ENCODE assay signal across 15 mouse cellular contexts in genomic region chr12:52435321-52435720, GRCm38 (mm10).
A peak's percentile ranks its signal among the peaks of the same experiment; 100 is the strongest.
DNase-seq lines count a peak whose midpoint lies in the region; ATAC-seq and TF ChIP-seq lines count a peak whose summit lies in the region.
"Had no signal": no experiment of that assay in that cellular context is flagged by ENCODE, and none has a peak within 500 bp of the region (broad histone marks: within the 10 kb centered on the region; RNA-seq: fewer than 3 reads in every experiment).

No protein-coding gene starts in this region.

- no peak for TF ChIP-seq CTCF in hindbrain, postnatal 0 days (IDR thresholded peaks at IDR 0.05; ENCODE audit: low read depth)
- no peak for TF ChIP-seq CTCF in lung, postnatal 0 days (IDR thresholded peaks at IDR 0.05)

- H3K9me3 ChIP-seq in lung, embryonic 16.5 days (ENCODE audit: control insufficient read depth, low read length), result no peaks in the 10 kb centered on the region
- H3K9me3 ChIP-seq in forebrain, embryonic 16.5 days (ENCODE audit: control insufficient read depth, low read length), result no peaks in the 10 kb centered on the region
- H3K9me3 ChIP-seq in hindbrain, postnatal 0 days (ENCODE audit: low read length), result no peaks in the 10 kb centered on the region
- H3K9me3 ChIP-seq in neural tube, embryonic 15.5 days (replicated peaks), result no peaks in the 10 kb centered on the region
- H3K9me3 ChIP-seq in lung, postnatal 0 days (ENCODE audit: low read length), result no peaks in the 10 kb centered on the region
- H3K9me3 ChIP-seq: stomach, embryonic 15.5 days had no signal

- DNase-seq in lung, postnatal 4 days, result no peak
- peak; percentile 13 for DNase-seq in hindbrain, postnatal 0 days (ENCODE audit: low spot score)
- DNase-seq in gastrocnemius, adult 18-20 months (ENCODE audit: low spot score), result no peak
- no peak for DNase-seq in ovary, postnatal 36 days (ENCODE audit: low spot score)
- no peak for DNase-seq in lung, postnatal 0 days (ENCODE audit: low spot score)
- DNase-seq: adrenal gland, postnatal 10 days; cerebellum, adult 9-10 months; heart, adult 18-20 months; lung, adult 2 months had no signal

- no peak for TF ChIP-seq EP300 in lung, postnatal 0 days (IDR thresholded peaks at IDR 0.05)

- H3K27ac ChIP-seq in lung, embryonic 16.5 days (ENCODE audit: low read length), result no peak overlapping the region
- no peak overlapping the region for H3K27ac ChIP-seq in forebrain, embryonic 16.5 days (ENCODE audit: low read length)
- no peak overlapping the region for H3K27ac ChIP-seq in hindbrain, postnatal 0 days
- H3K27ac ChIP-seq in neural tube, embryonic 15.5 days (replicated peaks), result no peak overlapping the region
- no peak overlapping the region for H3K27ac ChIP-seq in lung, postnatal 0 days (ENCODE audit: low read length)
- H3K27ac ChIP-seq: stomach, embryonic 15.5 days had no signal

- no peak overlapping the region for H3K4me2 ChIP-seq in lung, embryonic 16.5 days (ENCODE audit: low read depth, low read length)
- H3K4me2 ChIP-seq in forebrain, embryonic 16.5 days (ENCODE audit: low read length), result peak overlapping the region; percentile 24
- peak overlapping the region; percentile 20 for H3K4me2 ChIP-seq in hindbrain, postnatal 0 days (ENCODE audit: low read depth, low read length)
- H3K4me2 ChIP-seq in neural tube, embryonic 15.5 days, result peak overlapping the region; percentile 42
- no peak overlapping the region for H3K4me2 ChIP-seq in lung, postnatal 0 days (replicated peaks; ENCODE audit: low read depth, low read length)
- H3K4me2 ChIP-seq: stomach, embryonic 15.5 days had no signal

- H3K36me3 ChIP-seq in lung, embryonic 16.5 days (ENCODE audit: control insufficient read depth, insufficient read depth, low read length), result no peaks in the 10 kb centered on the region
- no peaks in the 10 kb centered on the region for H3K36me3 ChIP-seq in forebrain, embryonic 16.5 days (ENCODE audit: control insufficient read depth, insufficient read depth)
- no peaks in the 10 kb centered on the region for H3K36me3 ChIP-seq in hindbrain, postnatal 0 days (ENCODE audit: insufficient read depth, low read length)
- no peaks in the 10 kb centered on the region for H3K36me3 ChIP-seq in neural tube, embryonic 15.5 days
- H3K36me3 ChIP-seq in lung, postnatal 0 days (ENCODE audit: insufficient read depth, low read length), result no peaks in the 10 kb centered on the region
- H3K36me3 ChIP-seq: stomach, embryonic 15.5 days had no signal

- WGBS in lung, embryonic 16.5 days, result 68% methylated on average over 5 of the region's 5 CpGs
- WGBS in forebrain, embryonic 16.5 days, result 33% methylated on average over 5 of the region's 5 CpGs
- WGBS in hindbrain, postnatal 0 days, result 42% methylated on average over 5 of the region's 5 CpGs
- WGBS in neural tube, embryonic 15.5 days, result 31% methylated on average over 5 of the region's 5 CpGs
- WGBS in lung, postnatal 0 days, result 70% methylated on average over 5 of the region's 5 CpGs

- ATAC-seq in lung, embryonic 16.5 days (ENCODE audit: low read depth), result peak; percentile 43; the same call in 1 of the 2 replicates
- ATAC-seq in forebrain, embryonic 16.5 days, result peak; percentile 64
- peak; percentile 49 for ATAC-seq in hindbrain, postnatal 0 days
- peak; percentile 45 for ATAC-seq in neural tube, embryonic 15.5 days (ENCODE audit: low FRiP score)
- no peak for ATAC-seq in lung, postnatal 0 days
- ATAC-seq: CD4-positive, CD25-positive, alpha-beta regulatory T cell, adult 4 months; inflammation-experienced regulatory T-cells, adult 6 months had no signal

- H3K4me3 ChIP-seq in lung, embryonic 16.5 days (ENCODE audit: low read length), result no peak overlapping the region
- H3K4me3 ChIP-seq in forebrain, embryonic 16.5 days (replicated peaks; ENCODE audit: low read length), result no peak overlapping the region
- no peak overlapping the region for H3K4me3 ChIP-seq in hindbrain, postnatal 0 days (ENCODE audit: low read length)
- H3K4me3 ChIP-seq in neural tube, embryonic 15.5 days (replicated peaks), result 0 out of 2 replicates have a peak overlapping the region, but pooled peaks have one; percentile 2
- H3K4me3 ChIP-seq in lung, postnatal 0 days (ENCODE audit: low read depth, low read length), result no peak overlapping the region
- H3K4me3 ChIP-seq: stomach, embryonic 15.5 days had no signal

- no peaks in the 10 kb centered on the region for H3K27me3 ChIP-seq in lung, embryonic 16.5 days (ENCODE audit: control insufficient read depth, insufficient read depth, low read depth, low read length)
- H3K27me3 ChIP-seq in forebrain, embryonic 16.5 days (replicated peaks; ENCODE audit: control insufficient read depth, insufficient read depth, low read length), result no peaks in the 10 kb centered on the region
- H3K27me3 ChIP-seq in hindbrain, postnatal 0 days (ENCODE audit: insufficient read depth, low read length), result no peaks in the 10 kb centered on the region
- no peaks in the 10 kb centered on the region; the same call in 1 of the 2 replicates for H3K27me3 ChIP-seq in neural tube, embryonic 15.5 days (replicated peaks)
- no peaks in the 10 kb centered on the region for H3K27me3 ChIP-seq in lung, postnatal 0 days (replicated peaks; ENCODE audit: insufficient read depth, low read length)
- H3K27me3 ChIP-seq: stomach, embryonic 15.5 days had no signal

- H3K4me1 ChIP-seq in lung, embryonic 16.5 days (replicated peaks; ENCODE audit: control insufficient read depth, insufficient read depth, low read length), result no peaks in the 10 kb centered on the region
- H3K4me1 ChIP-seq in forebrain, embryonic 16.5 days (replicated peaks; ENCODE audit: control insufficient read depth, insufficient read depth, low read length), result peaks cover 6% of the 10 kb centered on the region
- no peaks in the 10 kb centered on the region for H3K4me1 ChIP-seq in hindbrain, postnatal 0 days (ENCODE audit: insufficient read depth, low read length)
- H3K4me1 ChIP-seq in neural tube, embryonic 15.5 days, result peaks cover 15% of the 10 kb centered on the region
- no peaks in the 10 kb centered on the region for H3K4me1 ChIP-seq in lung, postnatal 0 days (ENCODE audit: insufficient read depth, low read depth, low read length)
- H3K4me1 ChIP-seq: stomach, embryonic 15.5 days had no signal

- no peak overlapping the region for H3K9ac ChIP-seq in lung, embryonic 16.5 days (ENCODE audit: low read length)
- H3K9ac ChIP-seq in forebrain, embryonic 16.5 days (replicated peaks; ENCODE audit: low read depth, low read length), result no peak overlapping the region
- no peak overlapping the region for H3K9ac ChIP-seq in hindbrain, postnatal 0 days (replicated peaks; ENCODE audit: low read length)
- no peak overlapping the region for H3K9ac ChIP-seq in neural tube, embryonic 15.5 days (replicated peaks)
- H3K9ac ChIP-seq in lung, postnatal 0 days (replicated peaks; ENCODE audit: low read depth), result no peak overlapping the region
- H3K9ac ChIP-seq: stomach, embryonic 15.5 days had no signal

Comparison
In these comparisons a context has a peak if more than half of its experiments do, and no peak if none do; other contexts are left out.
1. H3K4me2 ChIP-seq: peak in forebrain, embryonic 16.5 days (single experiment), hindbrain, postnatal 0 days (single experiment) and neural tube, embryonic 15.5 days (single experiment); none in lung, embryonic 16.5 days (single experiment) and lung, postnatal 0 days (single experiment).